Mouse (Mus musculus) brain, embryonic 14.5 days (tissue): ENCODE data around the gene Scn3b.

Source experiments
- CTCF ChIP-seq: fragments of 200-500 bp; IDR thresholded peaks from 2 replicates; pipeline ENCODE4 v1.5.1; 2012; ENCODE audit warnings: inconsistent platforms, mild to moderate bottlenecking, moderate library complexity, borderline replicate concordance; ENCODE audit not compliant: insufficient read depth, insufficient read length; ENCODE audit errors: extremely low read depth
- POLR2A ChIP-seq: fragments of 200-500 bp; IDR thresholded peaks from 2 replicates; pipeline ENCODE4 v1.6.1; 2012; ENCODE audit warnings: mild to moderate bottlenecking, inconsistent platforms, borderline replicate concordance; ENCODE audit not compliant: poor library complexity, insufficient read depth, insufficient read length, severe bottlenecking; ENCODE audit errors: extremely low read depth

- no peak for TF ChIP-seq CTCF
- TF ChIP-seq POLR2A: no peak
Observed at GRCm38 (mm10) chr9:40334617-40335016, 65.6 kb downstream of the Scn3b start.
